Mouse (Mus musculus) bone marrow macrophage, adult 2 months (primary cell): ENCODE measurements around the gene Dnajc4.

Experiments used
- CTCF ChIP-seq: IDR thresholded peaks from 2 replicates; pipeline ENCODE4 v1.5.1; 2012; ENCODE audit warnings: low read depth, mild to moderate bottlenecking, low read length, moderate library complexity
- POLR2A ChIP-seq: IDR thresholded peaks from 2 replicates; pipeline ENCODE4 v1.6.1; 2012; ENCODE audit warnings: mild to moderate bottlenecking, low read depth, low read length, borderline replicate concordance

DNA sequence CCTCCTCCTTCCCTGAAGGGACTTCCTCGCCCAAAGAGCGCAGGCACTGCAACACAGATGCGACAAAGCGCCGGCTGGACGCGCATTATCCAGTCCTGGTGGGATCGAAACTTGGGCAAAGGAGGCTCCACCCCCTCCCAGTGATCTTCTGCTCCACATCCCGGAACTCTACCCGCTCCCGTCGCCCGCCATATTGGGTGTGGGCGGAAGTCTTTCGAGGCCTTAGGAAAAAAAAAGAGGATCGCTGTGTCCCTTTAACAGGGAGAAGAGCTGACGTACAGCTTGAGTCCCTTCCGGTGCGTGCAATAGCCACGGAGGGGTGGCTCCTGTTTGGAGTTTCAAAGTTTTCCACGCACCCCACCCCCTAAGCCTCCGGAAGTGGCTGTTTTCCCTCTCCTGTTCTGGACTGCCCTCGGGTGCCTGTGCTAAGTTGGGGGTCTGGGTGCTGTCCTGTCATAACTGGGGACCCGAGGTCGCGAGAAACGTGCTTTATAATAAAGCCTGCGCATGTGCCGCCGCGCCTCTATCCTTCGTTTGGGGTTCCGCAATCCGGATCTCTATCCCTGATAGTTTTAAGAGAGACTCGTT is 40.9 kb downstream of the Dnajc4 start:
- TF ChIP-seq CTCF = no peak
- TF ChIP-seq POLR2A = no peak
